Mouse (Mus musculus) fat pad, adult 2 months (tissue): Measurements from ENCODE around the gene St6galnac5.

Source experiments
- DNase-seq: peaks from one replicate; pipeline ENCODE4 v3.0.0-alpha.2; 2011; ENCODE audit warnings: low read depth, low spot score; ENCODE audit errors: extremely low read depth

Gene St6galnac5

DNA sequence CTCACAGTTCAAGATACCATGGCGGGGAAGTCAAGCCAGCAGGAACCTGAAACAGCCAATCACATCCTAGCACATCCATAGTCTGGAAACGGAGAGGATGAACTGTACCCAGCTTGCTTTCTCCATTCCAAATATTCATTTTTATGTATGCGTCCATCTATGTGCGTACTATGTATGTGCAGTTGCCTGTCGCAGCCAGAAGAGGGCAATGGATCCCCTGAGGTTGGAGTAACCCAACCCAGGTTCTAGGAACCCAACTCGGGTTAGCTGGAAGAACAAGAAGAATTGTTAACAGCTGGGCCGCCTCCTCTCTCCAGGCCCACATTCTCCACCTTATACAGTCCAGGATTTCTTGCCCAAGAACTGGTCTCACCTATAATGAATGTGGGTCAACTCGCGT lies 31.1 kb downstream of the St6galnac5 start:
- no peak for DNase-seq

DNA sequence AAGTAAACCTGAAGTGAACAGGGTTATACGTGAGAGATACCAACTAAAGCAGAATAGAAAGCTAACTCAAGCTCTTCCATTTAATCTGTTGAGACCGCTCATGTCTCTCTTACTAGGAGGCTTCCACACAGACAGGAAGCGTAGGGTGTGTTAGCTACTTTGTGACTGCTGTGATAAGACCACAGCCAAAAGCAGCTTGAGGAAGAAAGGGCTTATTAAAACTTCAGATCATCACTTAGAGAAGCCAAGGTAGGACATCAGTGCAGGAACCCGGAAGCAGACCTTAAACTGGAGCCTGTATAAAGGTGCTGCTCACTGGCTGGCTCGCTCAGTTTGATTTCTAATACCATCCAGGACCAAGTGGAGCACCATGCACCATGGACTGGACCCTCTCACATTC lies 31.7 kb downstream of the St6galnac5 start:
- DNase-seq, result no peak

DNA sequence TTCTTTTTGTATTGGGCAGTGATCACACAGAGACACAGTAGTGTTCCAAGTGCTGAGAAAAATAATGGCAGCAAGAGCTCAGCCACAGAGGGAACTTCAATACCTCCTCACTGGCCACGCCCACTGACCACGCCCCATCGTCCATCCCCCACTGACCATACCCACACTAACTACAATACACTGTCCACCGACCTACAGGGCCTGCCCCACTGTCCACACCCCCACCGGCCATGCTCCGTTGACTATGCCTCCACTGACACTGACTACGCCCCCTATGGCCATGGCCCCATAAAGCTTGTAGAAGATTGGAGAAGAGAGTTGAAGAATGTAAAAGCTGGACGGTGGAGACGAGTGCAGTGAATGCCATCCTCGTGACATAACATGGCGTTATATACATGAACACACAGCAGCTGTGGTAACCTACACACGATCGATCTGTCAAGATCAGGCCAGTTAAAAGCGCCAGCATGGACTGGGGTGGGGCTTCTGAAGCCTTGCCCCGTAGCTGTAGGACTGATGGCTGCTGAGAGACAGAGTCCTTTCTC lies 32.7 kb downstream of the St6galnac5 start:
- no peak for DNase-seq

DNA sequence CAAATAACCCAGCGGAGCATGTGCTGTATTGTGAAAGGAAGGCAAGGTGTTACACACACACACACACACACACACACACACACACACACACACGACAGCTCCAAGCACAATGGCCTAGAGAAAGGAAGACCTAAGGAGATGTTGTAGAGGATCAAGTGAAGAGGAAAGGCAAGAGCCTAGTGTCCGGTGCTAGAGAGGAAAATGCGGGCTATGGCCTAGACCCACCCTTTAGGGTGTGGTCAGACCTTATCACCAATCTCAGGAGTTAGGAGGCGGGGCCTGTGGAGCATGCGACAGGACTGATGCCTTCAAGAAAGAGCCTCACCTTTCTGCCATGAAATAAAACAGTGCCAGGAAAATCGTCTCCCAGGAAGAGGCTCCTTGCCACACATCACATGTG lies 33.5 kb downstream of the St6galnac5 start:
- DNase-seq, result no peak

DNA sequence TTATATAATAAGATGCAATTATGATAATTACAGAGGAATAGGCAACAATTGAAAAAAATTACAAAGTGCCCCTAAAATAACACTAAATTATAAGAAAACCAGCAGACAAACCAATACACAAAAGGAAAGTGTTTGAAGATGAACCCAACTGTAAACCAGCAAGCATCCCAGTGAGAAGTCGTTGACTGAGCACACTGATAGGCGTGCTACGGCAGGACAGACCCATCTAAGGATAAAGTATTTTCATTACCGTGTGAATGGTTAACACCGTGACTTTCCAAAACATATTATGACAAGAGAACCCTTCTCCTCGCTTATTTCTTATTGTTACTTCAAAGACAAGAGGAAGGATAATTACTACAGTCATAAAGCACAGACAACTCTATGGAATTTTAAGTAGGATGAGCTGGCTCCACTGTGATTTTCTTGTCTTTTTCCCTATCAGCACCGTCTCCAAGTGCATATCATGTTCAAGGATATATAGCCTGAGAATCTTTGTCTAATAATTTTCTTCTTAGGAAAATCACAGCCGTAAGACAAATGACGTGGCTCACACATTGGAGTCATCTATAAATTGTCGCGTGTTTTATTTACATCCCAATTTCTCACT lies 34.9 kb downstream of the St6galnac5 start:
- no peak for DNase-seq

DNA sequence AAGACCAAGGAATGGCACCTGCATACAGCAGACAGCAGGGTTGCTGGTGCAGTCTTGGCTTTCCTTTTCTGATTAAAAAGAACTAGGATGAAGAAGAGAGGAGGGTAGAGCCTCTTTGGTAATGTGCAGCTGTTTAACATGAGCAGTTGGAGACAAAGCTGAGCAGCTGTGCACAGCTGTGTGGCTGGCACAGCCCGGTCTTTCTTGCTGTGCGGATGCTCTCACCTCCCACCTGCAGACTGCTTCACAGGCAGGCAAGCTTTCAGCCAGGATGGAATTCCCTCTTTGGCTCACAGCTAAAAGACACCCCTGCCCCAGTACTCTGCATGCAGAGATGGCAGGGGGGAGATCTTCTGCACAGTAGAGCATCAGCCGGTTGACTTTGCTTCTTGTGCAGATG lies 37.3 kb downstream of the St6galnac5 start:
- no peak for DNase-seq

DNA sequence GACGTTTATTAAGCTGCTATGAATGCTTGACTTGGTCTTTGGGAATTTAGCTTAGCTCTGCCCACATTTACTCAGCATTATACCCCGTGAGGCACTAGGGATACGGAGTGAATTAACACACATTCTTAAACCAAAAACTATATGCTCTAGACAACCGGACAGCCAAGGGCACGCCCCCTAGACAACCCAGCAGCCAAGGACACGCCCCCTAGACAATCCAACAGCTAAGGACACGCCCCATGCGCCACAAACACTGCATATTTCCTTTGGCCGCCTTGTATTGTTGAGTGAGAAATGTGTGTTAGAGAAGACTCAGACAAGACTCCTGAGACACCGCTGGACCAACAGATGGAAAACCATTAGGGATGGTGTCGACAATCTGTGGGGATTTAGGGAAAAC lies 39.1 kb downstream of the St6galnac5 start:
- DNase-seq, result no peak

DNA sequence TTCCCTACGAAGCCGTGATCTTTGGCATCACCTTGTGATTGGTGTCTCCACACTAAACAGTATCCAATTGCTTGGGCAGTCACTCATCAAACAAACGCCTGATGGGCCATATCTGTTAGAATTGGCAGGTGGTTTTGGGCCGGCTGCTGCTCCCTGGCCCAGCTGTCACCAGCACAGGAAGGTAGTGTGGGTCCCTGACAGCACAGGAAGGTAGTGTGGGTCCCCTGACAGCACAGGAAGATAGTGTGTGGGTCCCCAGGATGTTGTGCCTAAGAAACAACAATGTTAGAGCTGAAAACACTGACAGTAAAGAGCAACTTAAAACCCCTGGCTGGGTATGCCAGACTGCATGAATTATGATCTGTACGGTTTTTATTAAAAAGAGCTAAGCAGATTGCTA lies 40.4 kb downstream of the St6galnac5 start:
- no peak for DNase-seq

DNA sequence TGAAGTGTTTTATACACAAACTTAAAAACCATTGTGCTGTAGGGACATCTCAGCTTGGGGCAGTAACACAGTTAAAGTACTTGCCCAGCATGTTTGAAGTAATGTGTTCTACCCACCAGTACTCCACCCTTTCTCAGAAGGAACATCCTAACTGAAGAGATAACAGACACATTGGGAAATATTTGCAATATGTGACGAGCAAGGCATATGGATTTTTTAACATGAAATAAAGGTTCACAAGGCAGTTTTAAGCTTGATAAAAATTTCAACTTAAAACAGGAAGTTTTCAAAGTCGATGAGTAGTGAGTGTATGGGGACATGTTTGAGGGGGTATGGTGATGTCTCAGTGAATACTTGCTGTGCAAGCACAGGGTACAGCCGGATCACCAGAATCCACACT lies 45.7 kb downstream of the St6galnac5 start:
- DNase-seq, result no peak

DNA sequence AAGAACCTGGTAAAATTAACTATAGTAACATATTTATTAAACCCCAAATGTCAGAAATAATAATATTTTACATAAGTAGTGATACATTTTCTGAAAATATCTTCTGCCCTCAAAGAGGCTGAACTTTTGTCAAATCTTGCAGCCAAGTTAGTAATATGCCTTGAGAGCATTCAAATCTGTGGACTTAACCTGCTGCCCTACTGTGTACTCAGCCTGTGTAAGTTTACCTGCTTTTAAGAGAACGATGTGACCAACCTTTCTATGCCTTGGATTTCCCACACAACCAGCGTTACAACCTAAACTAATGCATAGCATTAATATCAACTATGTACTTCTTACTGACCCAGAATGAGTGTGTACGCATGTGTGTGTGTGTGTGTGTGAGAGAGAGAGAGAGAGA lies 48.3 kb downstream of the St6galnac5 start:
- DNase-seq, result no peak

DNA sequence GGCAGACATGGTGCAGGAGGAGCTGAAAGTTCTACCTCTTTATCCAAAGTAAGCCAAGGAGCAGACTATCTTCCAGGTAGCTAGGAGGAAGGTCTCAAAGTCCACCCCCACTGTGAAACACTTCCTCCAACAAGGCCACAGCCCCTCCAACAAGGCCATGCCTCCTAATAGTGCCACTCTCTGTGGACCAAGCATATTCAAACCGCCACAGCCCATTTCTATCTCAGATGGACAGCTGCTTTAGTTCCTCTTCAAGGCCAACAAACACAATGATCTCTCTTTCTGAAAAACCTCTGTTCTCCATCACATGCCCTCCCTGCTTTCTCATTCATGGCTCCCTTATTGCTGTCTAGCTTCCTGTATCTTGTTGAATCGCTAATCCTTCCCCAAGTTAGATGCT lies 49.5 kb downstream of the St6galnac5 start:
- DNase-seq, result no peak

DNA sequence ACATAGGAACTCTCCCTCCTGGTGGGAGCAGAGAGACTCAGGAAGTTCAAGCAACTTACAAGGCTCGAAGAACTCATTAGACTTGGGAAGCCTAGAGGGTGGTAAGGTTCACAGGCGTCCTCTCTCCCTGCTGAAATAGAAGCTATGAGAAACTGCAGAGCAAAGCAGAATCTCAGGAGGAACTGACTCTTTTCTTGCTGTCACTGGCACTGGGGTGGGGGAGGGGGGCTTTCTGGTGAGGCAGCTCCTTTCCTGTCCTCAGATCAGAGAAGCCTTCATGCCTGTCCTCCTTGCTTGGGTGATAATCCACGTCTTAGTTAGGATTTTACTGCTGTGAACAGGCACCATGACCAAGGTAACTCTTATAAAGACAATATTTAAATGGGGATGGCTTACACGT lies 50.0 kb downstream of the St6galnac5 start:
- no peak for DNase-seq

DNA sequence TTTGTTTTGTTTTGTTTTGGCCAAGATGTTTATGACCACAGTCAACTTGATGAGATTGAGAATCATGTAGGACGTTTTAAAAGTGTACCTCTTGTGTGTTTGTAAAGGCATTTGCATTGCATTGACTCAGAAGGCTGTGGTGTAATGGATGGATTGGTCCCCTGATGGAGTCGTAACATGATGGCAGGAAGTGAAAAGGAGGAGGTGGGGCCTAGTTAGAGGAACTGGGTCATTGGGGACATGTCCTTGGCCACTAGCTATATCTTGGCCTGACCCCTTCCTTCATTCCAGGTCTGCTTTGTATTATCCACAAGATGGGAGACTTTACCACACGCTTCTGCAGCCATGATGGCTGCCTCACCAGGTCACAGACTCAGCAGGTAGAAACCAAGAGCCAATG lies 50.7 kb downstream of the St6galnac5 start:
- DNase-seq, result no peak

DNA sequence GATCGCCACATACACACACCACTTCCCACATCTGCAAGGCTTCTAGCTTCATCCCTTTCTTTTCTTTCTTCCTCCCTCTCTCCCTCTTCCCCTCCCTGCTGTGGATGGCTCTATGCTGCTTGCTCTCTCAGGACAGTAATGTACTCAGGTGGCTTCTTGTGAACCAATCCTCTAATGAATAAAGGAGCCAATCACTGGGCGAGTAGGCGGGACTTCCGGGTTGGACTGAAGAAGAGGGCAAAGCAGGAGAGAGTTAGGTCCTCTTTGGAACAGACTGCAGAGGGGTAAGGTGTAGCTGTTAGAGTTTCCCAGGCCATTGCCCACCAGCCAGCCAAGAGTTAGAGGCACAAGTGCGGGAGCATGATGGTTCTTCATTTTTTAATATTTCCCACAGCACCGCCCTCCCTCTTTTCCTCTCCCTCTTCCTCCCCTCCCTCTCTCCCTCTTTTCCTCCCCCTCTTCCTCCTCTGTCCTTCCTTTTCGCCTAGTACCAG lies 52.2 kb downstream of the St6galnac5 start:
- DNase-seq, result no peak

DNA sequence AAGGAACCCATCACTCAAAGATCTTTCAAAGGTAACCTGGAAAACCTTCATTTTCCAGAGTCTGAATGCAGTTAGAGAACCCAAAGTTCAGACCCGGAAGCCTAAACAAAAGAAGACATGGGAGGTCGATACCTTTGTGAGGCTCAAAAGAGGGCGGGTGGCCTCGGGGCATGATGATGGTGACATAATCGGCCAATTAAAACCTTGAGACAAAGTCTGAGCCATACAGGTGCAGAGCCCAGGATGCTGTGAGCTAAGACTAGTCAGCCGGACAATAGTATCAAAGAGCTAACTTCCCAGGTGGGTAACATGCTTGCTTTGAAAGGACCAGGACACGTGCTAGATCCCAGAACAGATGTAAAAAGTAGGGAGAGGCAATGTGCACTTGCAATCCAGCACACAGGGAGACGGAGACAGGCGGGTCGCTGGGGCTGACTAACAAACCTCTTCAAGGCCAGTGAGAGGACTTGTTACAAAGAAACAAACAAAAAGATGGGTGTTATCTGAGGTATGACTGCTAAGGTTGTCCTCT lies 52.7 kb downstream of the St6galnac5 start:
- DNase-seq, result no peak

DNA sequence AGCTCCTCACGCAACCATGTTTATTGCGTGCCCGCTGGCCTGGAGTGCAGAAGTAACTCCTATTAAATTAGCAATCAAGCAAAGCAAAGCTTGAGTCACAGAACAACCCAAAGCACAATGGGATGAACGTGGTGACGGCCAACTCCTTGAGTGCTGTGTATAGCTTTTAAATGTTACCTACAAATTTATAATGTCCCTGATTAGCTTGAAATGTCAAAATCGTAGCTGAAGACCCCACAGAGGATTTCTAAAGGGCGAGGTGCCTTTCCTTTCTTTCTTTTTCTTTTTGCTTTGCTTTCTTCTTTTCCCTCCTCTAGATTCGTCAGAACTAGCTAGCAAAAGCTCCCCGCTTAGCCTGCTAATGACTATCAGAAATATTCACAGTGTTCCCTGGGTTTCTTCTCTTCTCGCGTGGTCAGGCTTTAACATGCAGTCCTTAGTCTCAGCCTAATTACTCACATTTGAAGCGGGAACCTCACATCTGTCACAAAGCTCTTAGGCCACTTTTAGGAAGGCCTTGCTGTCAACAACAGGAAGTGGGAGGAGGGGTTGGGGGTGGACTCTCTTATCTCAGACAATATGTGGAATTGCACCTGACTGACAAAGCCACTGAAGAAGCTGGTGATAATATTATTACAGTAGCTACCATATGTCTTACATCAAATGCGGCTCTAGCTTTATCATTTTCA lies 53.6 kb downstream of the St6galnac5 start:
- no peak for DNase-seq

DNA sequence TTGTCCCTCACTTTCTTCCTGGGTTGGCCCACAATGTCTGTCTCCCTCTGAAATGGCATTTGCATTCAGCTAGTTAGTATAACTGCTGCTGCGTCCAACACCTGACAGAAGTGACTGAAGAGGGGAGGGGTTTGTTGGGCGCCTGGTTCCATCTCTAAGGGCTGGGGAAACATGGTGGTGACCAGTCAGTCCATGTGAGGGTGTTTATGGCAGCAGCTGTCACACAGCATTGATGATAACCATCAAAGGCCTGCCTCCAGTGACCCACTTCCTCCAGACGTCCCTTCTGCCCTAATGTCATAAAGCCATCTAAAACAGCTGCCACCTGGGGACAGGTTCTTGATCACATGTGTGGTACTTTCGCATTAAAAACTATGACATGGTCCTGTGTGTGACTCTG lies 55.9 kb downstream of the St6galnac5 start:
- no peak for DNase-seq

DNA sequence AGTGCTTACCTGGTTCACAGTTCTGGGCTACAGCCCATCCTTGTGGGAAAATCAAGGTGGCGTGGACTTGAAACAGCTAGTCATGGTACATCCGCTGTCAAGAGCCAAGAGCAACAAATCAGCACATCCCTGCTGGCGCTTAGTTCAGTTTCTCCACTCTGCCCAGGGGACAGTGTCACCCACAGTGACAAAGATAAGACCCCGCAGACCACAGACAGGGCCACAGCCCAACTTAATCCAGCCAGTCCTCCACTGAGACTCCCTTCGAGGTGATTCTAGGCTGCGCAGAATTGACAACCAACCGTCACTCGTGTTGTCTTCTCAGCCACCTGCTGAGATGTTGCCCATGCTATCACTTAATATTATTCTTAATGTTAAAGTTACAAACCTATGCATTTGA lies 56.7 kb downstream of the St6galnac5 start:
- no peak for DNase-seq

DNA sequence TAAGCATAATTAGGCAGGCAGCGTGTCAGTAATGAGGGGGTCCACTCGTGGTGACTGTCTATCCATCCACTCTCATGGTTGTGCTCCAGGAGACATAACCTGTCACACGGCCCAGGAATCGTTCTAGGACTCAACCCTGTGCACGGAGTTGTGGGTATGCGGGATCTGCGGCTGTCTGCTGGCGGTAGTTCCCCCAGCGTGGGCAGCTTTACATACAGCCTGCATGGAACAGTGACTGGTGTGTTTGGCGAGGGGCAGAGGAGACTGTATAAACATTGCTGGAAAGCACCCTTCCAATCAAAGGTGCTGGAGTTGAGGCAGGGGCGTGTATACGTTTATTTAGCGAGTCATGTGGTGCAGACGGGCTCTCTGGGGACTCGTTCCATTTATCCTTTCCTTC lies 58.5 kb downstream of the St6galnac5 start:
- DNase-seq, result no peak

DNA sequence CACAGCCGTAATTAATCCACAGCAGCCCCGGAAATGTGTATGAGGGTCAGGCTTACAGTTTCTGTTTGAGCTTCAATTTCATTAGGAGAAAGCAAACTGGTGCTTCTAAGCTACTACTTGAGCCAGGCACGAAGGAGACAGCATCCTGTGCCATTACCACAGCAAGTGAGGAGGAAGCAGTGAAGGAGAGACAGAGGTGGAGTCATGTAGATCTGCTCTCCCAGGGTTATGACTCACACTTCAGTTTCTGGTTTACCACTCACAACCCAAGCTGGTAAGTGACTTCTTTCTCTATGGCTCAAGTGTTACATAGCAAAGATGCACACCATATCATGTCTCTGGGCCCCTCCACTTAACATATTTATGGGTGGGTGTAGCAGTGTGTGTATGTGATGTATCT lies 61.7 kb downstream of the St6galnac5 start:
- no peak for DNase-seq

DNA sequence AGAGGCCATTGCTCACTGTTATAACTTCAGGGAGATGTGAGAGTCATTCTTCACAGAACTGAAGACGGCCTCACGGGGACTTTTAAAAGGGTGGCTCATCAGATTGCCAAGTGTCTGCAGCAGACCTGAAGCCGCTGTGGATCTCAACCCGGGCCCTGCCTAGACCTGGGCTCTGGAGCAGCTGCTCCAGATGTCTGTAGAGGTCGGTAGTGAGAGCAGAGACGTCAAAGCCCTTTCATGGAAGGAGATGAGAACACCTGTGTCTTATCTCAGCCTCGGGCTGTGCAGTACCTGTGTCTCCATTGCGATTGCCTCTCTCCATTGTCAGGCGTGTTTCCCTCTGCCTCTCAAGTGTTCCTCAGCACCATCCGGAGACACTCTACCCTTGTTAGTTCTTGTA lies 62.9 kb downstream of the St6galnac5 start:
- no peak for DNase-seq

DNA sequence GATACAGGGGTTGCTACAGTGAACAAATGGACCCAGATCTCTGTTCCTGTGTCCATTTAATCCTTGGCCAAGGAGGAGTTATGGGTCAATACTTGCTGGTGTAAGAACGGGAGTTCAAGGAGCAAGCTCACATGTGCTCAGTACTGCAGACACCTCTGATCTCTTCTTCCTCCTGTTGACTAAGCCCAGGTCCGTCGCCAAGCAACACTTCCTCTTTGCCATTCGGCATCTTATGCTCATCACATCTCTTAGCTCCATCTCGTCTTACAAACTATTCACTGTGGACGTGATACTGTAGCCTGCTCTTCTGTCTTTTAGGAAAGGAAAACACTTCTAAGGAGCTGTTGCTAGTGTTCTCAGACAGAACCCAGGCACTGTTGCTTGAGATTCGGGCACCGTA lies 64.5 kb downstream of the St6galnac5 start:
- no peak for DNase-seq
